ENCODE assay signal across 9 mouse cellular contexts in genomic region chr11:98968079-98968478, GRCm38 (mm10). TPM values are rescaled to one million over a fixed set of nuclear protein-coding genes. Genes with fewer than 3 reads are reported as not detected.
DNase-seq lines count a peak whose midpoint lies in the region; ATAC-seq and TF ChIP-seq lines count a peak whose summit lies in the region.
"Had no signal": no experiment of that assay in that cellular context is flagged by ENCODE, and none has a peak within 500 bp of the region (broad histone marks: within the 10 kb centered on the region; RNA-seq: fewer than 3 reads in every experiment).

No protein-coding gene starts in this region.

- no peaks in the 10 kb centered on the region for H3K36me3 ChIP-seq in testis, adult 2 months (ENCODE audit: control insufficient read depth, insufficient read depth, low read length)
- H3K36me3 ChIP-seq in limb, embryonic 10.5 days: peaks cover 68% of the 10 kb centered on the region
- H3K36me3 ChIP-seq in stomach, postnatal 0 days (ENCODE audit: control insufficient read depth, insufficient read depth, low read length): peaks cover 17% of the 10 kb centered on the region

- no peak for ATAC-seq in stomach, postnatal 0 days (ENCODE audit: low FRiP score, low TSS enrichment)

- no peak for TF ChIP-seq POLR2A in testis, adult 2 months (IDR thresholded peaks at IDR 0.05; ENCODE audit: control insufficient read depth, low read depth, low read length)

- no peak overlapping the region for H3K9ac ChIP-seq in stomach, postnatal 0 days (ENCODE audit: low read length)

- peaks cover 39% of the 10 kb centered on the region for H3K4me1 ChIP-seq in testis, adult 2 months (ENCODE audit: control insufficient read depth, insufficient read depth, low read length)
- H3K4me1 ChIP-seq in limb, embryonic 10.5 days: peaks cover 88% of the 10 kb centered on the region
- H3K4me1 ChIP-seq in stomach, postnatal 0 days (replicated peaks; ENCODE audit: control insufficient read depth, insufficient read depth): peaks cover 36% of the 10 kb centered on the region

- no peaks in the 10 kb centered on the region for H3K9me3 ChIP-seq in limb, embryonic 10.5 days (replicated peaks)
- no peaks in the 10 kb centered on the region for H3K9me3 ChIP-seq in stomach, postnatal 0 days (ENCODE audit: control insufficient read depth, low read length)

- H3K4me3 ChIP-seq in testis, adult 2 months (ENCODE audit: control insufficient read depth, low read depth, low read length): peak overlapping the region; percentile 33
- 0 out of 2 replicates have a peak overlapping the region, but pooled peaks have one; percentile 36 for H3K4me3 ChIP-seq in limb, embryonic 10.5 days
- H3K4me3 ChIP-seq in stomach, postnatal 0 days (ENCODE audit: low read depth, low read length): no peak overlapping the region

- TF ChIP-seq EP300 in stomach, postnatal 0 days (optimal IDR thresholded peaks at IDR 0.05): no peak

- H3K4me2 ChIP-seq in stomach, postnatal 0 days (replicated peaks; ENCODE audit: low read depth): no peak overlapping the region; the same call in 1 of the 2 replicates

- 56% methylated on average over 16 of the region's 16 CpGs for WGBS in limb, embryonic 10.5 days
- 24% methylated on average over 16 of the region's 16 CpGs for WGBS in stomach, postnatal 0 days

- H3K27ac ChIP-seq in testis, adult 2 months (ENCODE audit: control insufficient read depth, insufficient read depth, low read depth, low read length): 0 out of 2 replicates have a peak overlapping the region, but pooled peaks have one; percentile 5
- peak overlapping the region; percentile 78; the same call in 1 of the 2 replicates for H3K27ac ChIP-seq in limb, embryonic 10.5 days
- peak overlapping the region; percentile 36 for H3K27ac ChIP-seq in stomach, postnatal 0 days (replicated peaks)
- H3K27ac ChIP-seq: macrophage had no signal

- TF ChIP-seq CTCF in testis, adult 2 months (IDR thresholded peaks at IDR 0.05; ENCODE audit: control insufficient read depth, insufficient read depth, insufficient replicate concordance, low read depth, low read length): no peak
- TF ChIP-seq CTCF in stomach, postnatal 0 days (IDR thresholded peaks at IDR 0.05; ENCODE audit: low read depth): no peak

- DNase-seq in heart, adult 11 months: peak; percentile 90
- no peak for DNase-seq in heart, postnatal 14 days
- no peak for DNase-seq in testis, postnatal 10 days (ENCODE audit: low spot score)
- peak; percentile 47 for DNase-seq in limb, embryonic 10.5 days (ENCODE audit: low spot score)
- peak; percentile 76 for DNase-seq in stomach, postnatal 0 days (ENCODE audit: low spot score)
- no peak for DNase-seq in spleen, postnatal 36 days (ENCODE audit: low spot score in 2 of 2)
- DNase-seq in gastrocnemius, postnatal 25 days: no peak

- intact Hi-C loops in heart, postnatal 14 days (cut with DNase I): loop anchor here (5.0 kb wide), 1 partner anchor 106 kb away; the partner anchor contains the start of gene Wipf2

- no peaks in the 10 kb centered on the region for H3K27me3 ChIP-seq in testis, adult 2 months (ENCODE audit: control insufficient read depth, insufficient read depth, low read length)
- H3K27me3 ChIP-seq in limb, embryonic 10.5 days (ENCODE audit: low read depth, poor library complexity, severe bottlenecking): no peaks in the 10 kb centered on the region
- H3K27me3 ChIP-seq in stomach, postnatal 0 days (ENCODE audit: control insufficient read depth, insufficient read depth, low read length): no peaks in the 10 kb centered on the region

RNA-seq across cellular contexts. Expression of gene Gjd3, which starts 14.7 kb away (rescaled TPM):
- total RNA-seq in heart, postnatal 14 days (2021): 1 to 10 TPM; 1.5 to 2.0 TPM
- 13.6 and 23.8 TPM in 2 replicates for polyA plus RNA-seq in testis, adult 2 months (2012; rRNA removed)
- polyA plus RNA-seq in limb, embryonic 10.5 days (2016; fragmentation: Nextera tagmentation; extraction: Ambion mirVana): 0.24 and 0.29 TPM in 2 replicates
- 1.9 and 2.1 TPM in 2 replicates for polyA plus RNA-seq in stomach, postnatal 0 days (2015; fragmentation: Nextera tagmentation; extraction: Ambion mirVana)
- total RNA-seq in gastrocnemius, postnatal 25 days (2021): not detected
- polyA plus RNA-seq: macrophage had no signal

RNA-seq across cellular contexts. Expression of gene Rara, which starts 40.5 kb away (rescaled TPM):
- 10 to 100 TPM; 17.9 to 21.6 TPM for total RNA-seq in heart, postnatal 14 days (2021)
- 18.7 and 20.1 TPM in 2 replicates for polyA plus RNA-seq in testis, adult 2 months (2012; rRNA removed)
- 38.4 and 43.7 TPM in 2 replicates for polyA plus RNA-seq in limb, embryonic 10.5 days (2016; fragmentation: Nextera tagmentation; extraction: Ambion mirVana)
- polyA plus RNA-seq in stomach, postnatal 0 days (2015; fragmentation: Nextera tagmentation; extraction: Ambion mirVana): 20.1 and 25.9 TPM in 2 replicates
- total RNA-seq in gastrocnemius, postnatal 25 days (2021): 10 to 100 TPM in 1 of 2 experiments, 1 to 10 TPM in 1; 9.4 to 12.8 TPM

RNA-seq across cellular contexts. Expression of gene Top2a, which starts 55.9 kb away (rescaled TPM):
- 10 to 100 TPM; 16.0 to 34.1 TPM for total RNA-seq in heart, postnatal 14 days (2021)
- 19.4 and 20.4 TPM in 2 replicates for polyA plus RNA-seq in testis, adult 2 months (2012; rRNA removed)
- polyA plus RNA-seq in limb, embryonic 10.5 days (2016; fragmentation: Nextera tagmentation; extraction: Ambion mirVana): 291 and 354 TPM in 2 replicates
- 31.6 and 44.5 TPM in 2 replicates for polyA plus RNA-seq in stomach, postnatal 0 days (2015; fragmentation: Nextera tagmentation; extraction: Ambion mirVana)
- 1 to 10 TPM; 2.3 to 3.8 TPM for total RNA-seq in gastrocnemius, postnatal 25 days (2021)

Comparison
In these comparisons a context has a peak if more than half of its experiments do, and no peak if none do; other contexts are left out.
1. DNase-seq: peak in heart, adult 11 months (single experiment), limb, embryonic 10.5 days (single experiment) and stomach, postnatal 0 days (single experiment); none in heart, postnatal 14 days (0 of 2), testis, postnatal 10 days (single experiment), spleen, postnatal 36 days (0 of 2) and gastrocnemius, postnatal 25 days (single experiment).
2. H3K27ac ChIP-seq: peak in every context shown above with its lines; median percentile 78 in limb, embryonic 10.5 days; 36 in stomach, postnatal 0 days; 5 in testis, adult 2 months.